ENCODE assay signal across 8 mouse cellular contexts in the genomic region with DNA sequence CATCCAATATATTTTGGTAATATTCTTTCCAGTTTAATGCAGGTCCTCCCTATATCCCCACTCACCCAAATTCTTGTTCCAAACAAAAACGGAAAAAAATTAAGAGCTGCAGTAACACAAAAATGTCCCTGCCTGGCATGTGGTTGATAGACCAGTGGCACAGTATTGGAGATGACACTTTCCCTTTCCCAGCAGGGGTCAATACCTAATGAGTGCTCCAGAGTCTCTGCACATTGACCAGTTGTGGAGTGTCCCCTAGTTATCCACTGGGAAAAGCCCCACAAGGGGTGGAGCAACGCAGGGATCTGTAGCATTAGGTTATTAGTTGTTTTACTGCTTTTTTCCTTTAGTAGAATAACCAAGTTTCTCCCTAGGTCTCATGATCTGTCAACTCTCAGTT. TPM values are rescaled to one million over a fixed set of nuclear protein-coding genes. Genes with fewer than 3 reads are reported as not detected.
A peak's percentile ranks its signal among the peaks of the same experiment; 100 is the strongest.
DNase-seq lines count a peak whose midpoint lies in the region; ATAC-seq and TF ChIP-seq lines count a peak whose summit lies in the region.

No protein-coding gene starts in this region.

- ATAC-seq in cerebellum, adult (ENCODE audit: insufficient number of reproducible peaks, low FRiP score, low TSS enrichment) = 0 out of 2 replicates have a peak, but pooled peaks have one; percentile 27
- ATAC-seq in megakaryocyte, adult 5-6 weeks (ENCODE audit: poor library complexity, severe bottlenecking) = no peak
- peak; percentile 50 for ATAC-seq in liver, embryonic 14.5 days (ENCODE audit: insufficient read depth)

- H3K27me3 ChIP-seq in megakaryocyte, embryonic 14.5 days (replicated peaks) = no peaks in the 10 kb centered on the region
- H3K27me3 ChIP-seq in liver, embryonic 14.5 days (ENCODE audit: control insufficient read depth, insufficient read depth, low read length) = no peaks in the 10 kb centered on the region
- no peaks in the 10 kb centered on the region for H3K27me3 ChIP-seq in thymus, adult 2 months (ENCODE audit: control insufficient read depth, insufficient read depth, low read length)

- intact Hi-C loops in left cerebral cortex, postnatal 4 days (cut with DNase I) = no loop called here

- no peak for TF ChIP-seq EP300 in liver, embryonic 14.5 days (IDR thresholded peaks at IDR 0.05; ENCODE audit: low read depth)

- no peak overlapping the region for H3K27ac ChIP-seq in liver, embryonic 14.5 days
- no peak overlapping the region for H3K27ac ChIP-seq in thymus, adult 2 months (ENCODE audit: control insufficient read depth, insufficient read depth, low read length)

- no peak for DNase-seq in cerebellum, adult 8-10 months
- no peak for DNase-seq in liver, embryonic 14.5 days (ENCODE audit: low read depth in 3 of 3, low spot score in 3 of 3)
- DNase-seq in thymus, adult 2 months = no peak
- DNase-seq in right cerebral cortex, adult 2 months (ENCODE audit: low spot score in 2 of 2) = no peak
- no peak for DNase-seq in left cerebral cortex, postnatal 4 days

- peak overlapping the region; percentile 63 for H3K9ac ChIP-seq in liver, embryonic 14.5 days (replicated peaks)

- H3K36me3 ChIP-seq in megakaryocyte, embryonic 14.5 days (replicated peaks; ENCODE audit: low read length) = peaks cover 57% of the 10 kb centered on the region
- peaks cover 27% of the 10 kb centered on the region for H3K36me3 ChIP-seq in liver, embryonic 14.5 days (replicated peaks; ENCODE audit: control insufficient read depth, insufficient read depth, low read depth)
- peaks cover 31% of the 10 kb centered on the region for H3K36me3 ChIP-seq in thymus, adult 2 months (ENCODE audit: control insufficient read depth, insufficient read depth, low read length)

- TF ChIP-seq POLR2A in thymus, adult 2 months (IDR thresholded peaks at IDR 0.05; ENCODE audit: control insufficient read depth, extremely low read depth, insufficient read depth, low read length, poor library complexity) = no peak

- peak overlapping the region; percentile 79 for H3K4me2 ChIP-seq in liver, embryonic 14.5 days (ENCODE audit: low read depth)

- peak overlapping the region; percentile 89 for H3K4me3 ChIP-seq in megakaryocyte, embryonic 14.5 days (replicated peaks)
- H3K4me3 ChIP-seq in liver, embryonic 14.5 days (ENCODE audit: insufficient read depth in 1 of 2, low read depth in 2 of 2, low read length in 2 of 2) = peak overlapping the region; percentile 64 to 76; a peak in 2 of 4 replicates
- H3K4me3 ChIP-seq in thymus, adult 2 months (ENCODE audit: control insufficient read depth, insufficient read depth, low read length) = no peak overlapping the region

- peaks cover 41% of the 10 kb centered on the region for H3K4me1 ChIP-seq in megakaryocyte, embryonic 14.5 days
- peaks cover 0 to 5% of the 10 kb centered on the region in 2 experiments; a peak in 2 of 4 replicates for H3K4me1 ChIP-seq in liver, embryonic 14.5 days (replicated peaks; ENCODE audit: control insufficient read depth in 2 of 2, insufficient read depth in 2 of 2, low read length in 1 of 2)
- peaks cover 4% of the 10 kb centered on the region; the same call in 1 of the 2 replicates for H3K4me1 ChIP-seq in thymus, adult 2 months (replicated peaks; ENCODE audit: control insufficient read depth, insufficient read depth, low read length)

- no peaks in the 10 kb centered on the region for H3K9me3 ChIP-seq in megakaryocyte, embryonic 14.5 days
- no peaks in the 10 kb centered on the region for H3K9me3 ChIP-seq in liver, embryonic 14.5 days (ENCODE audit: control insufficient read depth, low read length)

- TF ChIP-seq CTCF in liver, embryonic 14.5 days (IDR thresholded peaks at IDR 0.05; ENCODE audit: low read depth) = no peak
- TF ChIP-seq CTCF in thymus, adult 2 months (IDR thresholded peaks at IDR 0.05; ENCODE audit: borderline replicate concordance, control insufficient read depth, extremely low read depth, insufficient read depth, low read length, poor library complexity) = no peak

- 29% methylated on average over 2 of the region's 2 CpGs for WGBS in liver, embryonic 14.5 days (ENCODE audit: insufficient replicate concordance)
- 50% methylated on average over 2 of the region's 2 CpGs for WGBS in thymus, adult 2 months

RNA-seq across cellular contexts. Expression of gene Abce1, which starts 30.6 kb away (rescaled TPM):
- polyA plus RNA-seq in megakaryocyte, embryonic 14.5 days (2012; ENCODE audit: insufficient read depth, low replicate concordance) = 0.86 and 6.5 TPM in 2 replicates
- 77.7 and 78.2 TPM in 2 replicates for total RNA-seq in megakaryocyte, adult 5-6 weeks (2015)
- 83.3 and 96.4 TPM in 2 replicates for total RNA-seq in megakaryocyte, adult 5-6 weeks (2017)
- polyA plus RNA-seq in liver, embryonic 14.5 days (2012; rRNA removed) = 27.7 and 35.6 TPM in 2 replicates
- polyA plus RNA-seq in liver, embryonic 14.5 days (2014; fragmentation: Nextera tagmentation; extraction: Ambion mirVana) = 47.2 and 52.2 TPM in 2 replicates
- polyA plus RNA-seq in thymus, adult 2 months (2012; rRNA removed) = 18.2 and 20.2 TPM in 2 replicates
- 100 to 1,000 TPM in 1 of 2 experiments, 10 to 100 TPM in 1; 95.8 to 105 TPM for total RNA-seq in left cerebral cortex, postnatal 4 days (2021)

RNA-seq across cellular contexts. Expression of gene Anapc10, which starts 30.7 kb away (rescaled TPM):
- 0.04 TPM in 1 of 2 replicates, not detected in the other for polyA plus RNA-seq in megakaryocyte, embryonic 14.5 days (2012; ENCODE audit: insufficient read depth, low replicate concordance)
- 20.1 and 20.5 TPM in 2 replicates for total RNA-seq in megakaryocyte, adult 5-6 weeks (2015)
- 8.0 and 8.7 TPM in 2 replicates for total RNA-seq in megakaryocyte, adult 5-6 weeks (2017)
- 1.4 and 3.7 TPM in 2 replicates for polyA plus RNA-seq in liver, embryonic 14.5 days (2012; rRNA removed)
- polyA plus RNA-seq in liver, embryonic 14.5 days (2014; fragmentation: Nextera tagmentation; extraction: Ambion mirVana) = 16.7 and 19.7 TPM in 2 replicates
- polyA plus RNA-seq in thymus, adult 2 months (2012; rRNA removed) = 0.93 and 2.6 TPM in 2 replicates
- total RNA-seq in left cerebral cortex, postnatal 4 days (2021) = 10 to 100 TPM; 12.1 to 17.3 TPM

RNA-seq across cellular contexts. Expression of gene Otud4, which starts 41.5 kb away (rescaled TPM):
- polyA plus RNA-seq in megakaryocyte, embryonic 14.5 days (2012; ENCODE audit: insufficient read depth, low replicate concordance) = 0.46 and 0.87 TPM in 2 replicates
- total RNA-seq in megakaryocyte, adult 5-6 weeks (2015) = 29.2 and 38.7 TPM in 2 replicates
- total RNA-seq in megakaryocyte, adult 5-6 weeks (2017) = 31.4 and 36.5 TPM in 2 replicates
- 8.7 and 10.3 TPM in 2 replicates for polyA plus RNA-seq in liver, embryonic 14.5 days (2012; rRNA removed)
- 8.6 and 10.9 TPM in 2 replicates for polyA plus RNA-seq in liver, embryonic 14.5 days (2014; fragmentation: Nextera tagmentation; extraction: Ambion mirVana)
- 55.1 and 57.4 TPM in 2 replicates for polyA plus RNA-seq in thymus, adult 2 months (2012; rRNA removed)
- total RNA-seq in left cerebral cortex, postnatal 4 days (2021) = 10 to 100 TPM; 49.5 to 50.3 TPM
